ENCODE assay signal across 8 mouse cellular contexts in the genomic region with DNA sequence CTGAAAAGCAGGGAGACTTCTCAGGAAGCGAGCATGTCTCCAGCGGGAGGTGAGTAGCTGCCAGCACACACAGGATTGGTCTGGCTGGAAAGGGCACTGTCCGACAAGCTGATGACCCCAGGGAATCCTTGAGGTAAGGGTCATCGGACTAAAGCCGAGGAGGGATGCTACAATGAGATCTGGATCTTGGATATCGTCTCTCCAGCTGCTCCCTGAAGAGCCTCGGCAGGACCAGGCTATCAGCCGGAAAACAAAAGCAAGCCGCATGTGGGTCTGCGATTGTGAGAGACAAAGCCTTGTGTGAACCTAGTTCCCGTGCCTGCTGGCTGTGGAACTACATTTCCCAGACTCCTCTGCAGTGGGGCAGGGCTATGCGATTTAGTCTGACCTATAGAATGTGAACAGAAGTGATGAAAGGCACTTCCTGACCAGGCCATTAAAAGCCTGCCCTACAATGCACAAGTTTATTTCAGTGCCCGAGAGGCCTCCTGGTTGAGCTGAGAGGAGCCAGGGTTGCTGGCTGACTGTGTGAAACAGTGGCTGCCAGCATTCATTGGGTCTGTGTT.
DNase-seq lines count a peak whose midpoint lies in the region; ATAC-seq and TF ChIP-seq lines count a peak whose summit lies in the region.

No protein-coding gene starts in this region.

- ATAC-seq in heart, embryonic 14.5 days (ENCODE audit: insufficient number of reproducible peaks, insufficient read depth, low FRiP score, low read depth) = peak; percentile 86
- ATAC-seq in liver, embryonic 12.5 days = peak; percentile 86
- ATAC-seq in stomach, postnatal 0 days (ENCODE audit: low FRiP score, low TSS enrichment) = peak; percentile 84

- H3K4me2 ChIP-seq in heart, embryonic 14.5 days (ENCODE audit: low read length) = peak overlapping the region; percentile 52
- peak overlapping the region; percentile 52 for H3K4me2 ChIP-seq in liver, embryonic 12.5 days
- H3K4me2 ChIP-seq in stomach, postnatal 0 days (replicated peaks; ENCODE audit: low read depth) = peak overlapping the region; percentile 51

- no peaks in the 10 kb centered on the region for H3K27me3 ChIP-seq in heart, embryonic 14.5 days (ENCODE audit: control insufficient read depth, insufficient read depth, low read length)
- H3K27me3 ChIP-seq in liver, embryonic 12.5 days (replicated peaks) = no peaks in the 10 kb centered on the region
- H3K27me3 ChIP-seq in stomach, postnatal 0 days (ENCODE audit: control insufficient read depth, insufficient read depth, low read length) = no peaks in the 10 kb centered on the region

- H3K4me1 ChIP-seq in heart, embryonic 14.5 days (ENCODE audit: control insufficient read depth in 2 of 2, insufficient read depth in 2 of 2, low read length in 2 of 2) = peaks cover 23 to 28% of the 10 kb centered on the region in 2 experiments
- peaks cover 24% of the 10 kb centered on the region for H3K4me1 ChIP-seq in liver, embryonic 12.5 days
- no peaks in the 10 kb centered on the region for H3K4me1 ChIP-seq in stomach, postnatal 0 days (replicated peaks; ENCODE audit: control insufficient read depth, insufficient read depth)

- peak overlapping the region; percentile 2 to 35; a peak in 3 of 4 replicates for H3K4me3 ChIP-seq in heart, embryonic 14.5 days (ENCODE audit: control insufficient read depth in 1 of 2, insufficient read depth in 1 of 2, low read depth in 1 of 2, low read length in 2 of 2)
- H3K4me3 ChIP-seq in liver, embryonic 12.5 days = peak overlapping the region; percentile 26
- H3K4me3 ChIP-seq in stomach, postnatal 0 days (ENCODE audit: low read depth, low read length) = peak overlapping the region; percentile 18

- H3K27ac ChIP-seq in heart, embryonic 14.5 days (replicated peaks in 1 of 2; ENCODE audit: control insufficient read depth in 1 of 2, insufficient read depth in 1 of 2, low read depth in 2 of 2, low read length in 2 of 2) = peak overlapping the region; percentile 74 to 80
- 0 out of 2 replicates have a peak overlapping the region, but pooled peaks have one; percentile 45 for H3K27ac ChIP-seq in liver, embryonic 12.5 days
- H3K27ac ChIP-seq in stomach, postnatal 0 days (replicated peaks) = 0 out of 2 replicates have a peak overlapping the region, but pooled peaks have one; percentile 30

- 2% methylated on average over 13 of the region's 13 CpGs for WGBS in heart, embryonic 14.5 days
- WGBS in liver, embryonic 12.5 days (ENCODE audit: insufficient replicate concordance) = 5% methylated on average over 13 of the region's 13 CpGs
- 3% methylated on average over 13 of the region's 13 CpGs for WGBS in stomach, postnatal 0 days

- peak overlapping the region; percentile 35 for H3K9ac ChIP-seq in heart, embryonic 14.5 days (ENCODE audit: low read length)
- H3K9ac ChIP-seq in liver, embryonic 12.5 days = peak overlapping the region; percentile 17; the same call in 1 of the 2 replicates
- peak overlapping the region; percentile 38; the same call in 1 of the 2 replicates for H3K9ac ChIP-seq in stomach, postnatal 0 days (ENCODE audit: low read length)

- TF ChIP-seq CTCF in stomach, postnatal 0 days (IDR thresholded peaks at IDR 0.05; ENCODE audit: low read depth) = no peak

- TF ChIP-seq EP300 in stomach, postnatal 0 days (optimal IDR thresholded peaks at IDR 0.05) = no peak

- intact Hi-C loops in gastrocnemius, postnatal 14 days (cut with DNase I; ENCODE audit: low total_unique reads) = no loop called here

- peak; percentile 38 for DNase-seq in gastrocnemius, postnatal 14 days
- DNase-seq in gastrocnemius, postnatal 10 days = no peak
- peak; percentile 91 for DNase-seq in embryo, embryonic 11 days
- DNase-seq in kidney, postnatal 14 days = peak; percentile 44
- DNase-seq in naive thymus-derived CD4-positive, alpha-beta T cell, adult 2 months (ENCODE audit: low read depth) = peak; percentile 81
- peak; percentile 72 for DNase-seq in stomach, postnatal 0 days (ENCODE audit: low spot score)

- no peaks in the 10 kb centered on the region for H3K36me3 ChIP-seq in heart, embryonic 14.5 days (ENCODE audit: control insufficient read depth, insufficient read depth, low read length)
- no peaks in the 10 kb centered on the region for H3K36me3 ChIP-seq in liver, embryonic 12.5 days
- H3K36me3 ChIP-seq in stomach, postnatal 0 days (ENCODE audit: control insufficient read depth, insufficient read depth, low read length) = no peaks in the 10 kb centered on the region

- H3K9me3 ChIP-seq in heart, embryonic 14.5 days (ENCODE audit: control insufficient read depth, low read length) = no peaks in the 10 kb centered on the region
- H3K9me3 ChIP-seq in liver, embryonic 12.5 days (replicated peaks) = peaks cover 6% of the 10 kb centered on the region; the same call in 1 of the 2 replicates
- H3K9me3 ChIP-seq in stomach, postnatal 0 days (ENCODE audit: control insufficient read depth, low read length) = no peaks in the 10 kb centered on the region
